Mouse (Mus musculus) heart, embryonic 14.5 days (tissue): ENCODE measurements around the gene Eif4g3. TPM values are rescaled to one million over a fixed set of nuclear protein-coding genes. Genes with fewer than 3 reads are reported as not detected.
"Not testable (repeated sequence)": the region's sequence is repeated elsewhere in the genome, so short reads cannot be mapped to it uniquely, and the experiment has no call there.

Experiments
- ATAC-seq: fragments of 200-750 bp; cut with Nextera tagmentation; 2 replicates; pipeline ENCODE4 v1.8.0; 2017; ENCODE audit warnings: low read depth, moderate TSS enrichment; ENCODE audit not compliant: insufficient number of reproducible peaks, insufficient read depth, low FRiP score
- H3K27ac ChIP-seq, 2 experiments: fragments of 200-500 bp in 1 of 2; fragments of 300-500 bp in 1 of 2; sonication (generic) in 1 of 2; replicated peaks in 1 of 2; 2 replicates each; pipeline ENCODE4 v1.5.1; 2012 to 2014; ENCODE audit warnings: low read depth in 2 of 2, low read length in 2 of 2, control low read depth in 1 of 2, mild to moderate bottlenecking in 1 of 2, mixed read lengths in 1 of 2; ENCODE audit not compliant: control insufficient read depth in 1 of 2, insufficient read depth in 1 of 2
- H3K27me3 ChIP-seq: fragments of 300-500 bp; sonication (generic); 2 replicates; pipeline ENCODE4 v1.6.1; 2014; ENCODE audit warnings: mild to moderate bottlenecking, low read length, control low read depth; ENCODE audit not compliant: control insufficient read depth, insufficient read depth
- H3K36me3 ChIP-seq: fragments of 300-500 bp; sonication (generic); 2 replicates; pipeline ENCODE4 v1.6.1; 2014; ENCODE audit warnings: mild to moderate bottlenecking, control low read depth, low read length, mixed read lengths; ENCODE audit not compliant: control insufficient read depth, insufficient read depth
- H3K4me1 ChIP-seq, 2 experiments: fragments of 200-500 bp in 1 of 2; fragments of 300-500 bp in 1 of 2; sonication (generic) in 1 of 2; 2 replicates each; pipeline ENCODE4 v1.6.1; 2012 to 2014; ENCODE audit warnings: low read length in 2 of 2, control low read depth in 1 of 2, mixed read lengths in 1 of 2; ENCODE audit not compliant: control insufficient read depth in 2 of 2, insufficient read depth in 2 of 2
- H3K4me2 ChIP-seq: fragments of 300-500 bp; sonication (generic); 2 replicates; pipeline ENCODE4 v1.6.1; 2014; ENCODE audit warnings: mild to moderate bottlenecking, low read length
- H3K4me3 ChIP-seq, 2 experiments: fragments of 200-500 bp in 1 of 2; fragments of 300-500 bp in 1 of 2; sonication (generic) in 1 of 2; 2 replicates each; pipeline ENCODE4 v1.5.1; 2012 to 2014; ENCODE audit warnings: low read length in 2 of 2, mild to moderate bottlenecking in 2 of 2, control low read depth in 1 of 2, low read depth in 1 of 2, moderate library complexity in 1 of 2; ENCODE audit not compliant: control insufficient read depth in 1 of 2, insufficient read depth in 1 of 2
- H3K9ac ChIP-seq: fragments of 300-500 bp; sonication (generic); 2 replicates; pipeline ENCODE4 v1.6.1; 2014; ENCODE audit warnings: mild to moderate bottlenecking, low read length
- H3K9me3 ChIP-seq: fragments of 300-500 bp; sonication (generic); 2 replicates; pipeline ENCODE4 v1.6.1; 2016; ENCODE audit warnings: low read length, control low read depth; ENCODE audit not compliant: control insufficient read depth
- WGBS: fragments of 180-500 bp; shearing (Covaris S2); extraction: QIAGEN DNeasy Blood & Tissue Kit; methylation state at CpG from one replicate; pipeline ENCODE4 v1.1.7; 2014; 5-methylcytosine and 5-hydroxymethylcytosine counted together
- polyA plus RNA-seq: library from polyadenylated mRNA; unstranded; fragments of >200 nt; fragmentation: Nextera tagmentation; extraction: Ambion mirVana; gene quantifications from 2 replicates; pipeline ENCODE4 v1.2.1, GENCODE M21; 2014

The Eif4g3 gene
- polyA plus RNA-seq, 1 experiment from 2014 or later, result 24.9 TPM

GRCm38 (mm10) chr4:138049547-138049946, 56.7 kb downstream of the Eif4g3 start:
- peaks cover 49% of the 10 kb centered on the region for H3K36me3 ChIP-seq
- no peaks in the 10 kb centered on the region for H3K27me3 ChIP-seq
- no peaks in the 10 kb centered on the region for H3K4me1 ChIP-seq
- no peak for ATAC-seq
- no peak overlapping the region for H3K9ac ChIP-seq
- no peak overlapping the region for H3K27ac ChIP-seq
- no peak overlapping the region for H3K4me3 ChIP-seq
- H3K9me3 ChIP-seq, result no peaks in the 10 kb centered on the region
- no peak overlapping the region for H3K4me2 ChIP-seq
- 75% methylated on average over 6 of the region's 6 CpGs for WGBS

- H3K4me1 ChIP-seq, result no peaks in the 10 kb centered on the region
- no peak overlapping the region for H3K4me2 ChIP-seq
- no peaks in the 10 kb centered on the region for H3K9me3 ChIP-seq
- 95% methylated on average over 9 of the region's 9 CpGs for WGBS
- peaks cover 39% of the 10 kb centered on the region for H3K36me3 ChIP-seq
- H3K27me3 ChIP-seq, result no peaks in the 10 kb centered on the region
- H3K27ac ChIP-seq, result no peak overlapping the region
- H3K9ac ChIP-seq, result no peak overlapping the region
- ATAC-seq, result no peak
- no peak overlapping the region for H3K4me3 ChIP-seq
Measured at GRCm38 (mm10) chr4:138051488-138051887, 58.7 kb downstream of the Eif4g3 start.

GRCm38 (mm10) chr4:138056658-138057057, 63.8 kb downstream of the Eif4g3 start:
- no peak overlapping the region for H3K9ac ChIP-seq
- no peak overlapping the region for H3K4me2 ChIP-seq
- no peak overlapping the region for H3K27ac ChIP-seq
- no peak overlapping the region for H3K4me3 ChIP-seq
- no peaks in the 10 kb centered on the region for H3K4me1 ChIP-seq
- H3K9me3 ChIP-seq, result no peaks in the 10 kb centered on the region
- no peaks in the 10 kb centered on the region for H3K27me3 ChIP-seq
- H3K36me3 ChIP-seq, result peaks cover 35% of the 10 kb centered on the region
- ATAC-seq, result no peak
- 78% methylated on average over 5 of the region's 5 CpGs for WGBS

GRCm38 (mm10) chr4:138057196-138057754, 64.5 kb downstream of the Eif4g3 start:
- not testable (repeated sequence) for H3K4me1 ChIP-seq, H3K4me2 ChIP-seq, ATAC-seq, H3K4me3 ChIP-seq, H3K27ac ChIP-seq, H3K27me3 ChIP-seq, H3K9ac ChIP-seq, H3K9me3 ChIP-seq
- H3K36me3 ChIP-seq, result peaks cover 35% of the 10 kb centered on the region
- whole genome bisulfite sequencing, result 96% methylated on average over 22 of the region's 22 CpGs

- H3K4me2 ChIP-seq, result no peak overlapping the region
- no peaks in the 10 kb centered on the region for H3K9me3 ChIP-seq
- 77% methylated on average over 4 of the region's 4 CpGs for WGBS
- ATAC-seq, result no peak
- H3K27me3 ChIP-seq, result no peaks in the 10 kb centered on the region
- H3K36me3 ChIP-seq, result peaks cover 34% of the 10 kb centered on the region
- no peak overlapping the region for H3K4me3 ChIP-seq
- no peak overlapping the region for H3K9ac ChIP-seq
- no peak overlapping the region for H3K27ac ChIP-seq
- H3K4me1 ChIP-seq, result peaks cover 6 to 15% of the 10 kb centered on the region in 2 experiments; a peak in 3 of 4 replicates
Measured at GRCm38 (mm10) chr4:138061161-138061560, 68.3 kb downstream of the Eif4g3 start.

GRCm38 (mm10) chr4:138063372-138064265, 70.8 kb downstream of the Eif4g3 start:
- H3K9me3 ChIP-seq, result no peaks in the 10 kb centered on the region
- no peak for ATAC-seq
- no peaks in the 10 kb centered on the region for H3K27me3 ChIP-seq
- WGBS, result 72% methylated on average over 7 of the region's 7 CpGs
- peaks cover 17% of the 10 kb centered on the region for H3K36me3 ChIP-seq
- no peak overlapping the region for H3K9ac ChIP-seq
- no peak overlapping the region for H3K27ac ChIP-seq
- H3K4me2 ChIP-seq, result no peak overlapping the region
- no peak overlapping the region for H3K4me3 ChIP-seq
- H3K4me1 ChIP-seq, result peaks cover 8 to 21% of the 10 kb centered on the region in 2 experiments; a peak in 3 of 4 replicates

- no peak overlapping the region for H3K4me2 ChIP-seq
- 71% methylated on average over 11 of the region's 11 CpGs for WGBS
- ATAC-seq, result no peak
- peaks cover 23% of the 10 kb centered on the region for H3K36me3 ChIP-seq
- no peak overlapping the region for H3K27ac ChIP-seq
- H3K9me3 ChIP-seq, result no peaks in the 10 kb centered on the region
- no peaks in the 10 kb centered on the region for H3K27me3 ChIP-seq
- H3K4me1 ChIP-seq, result peaks cover 8 to 22% of the 10 kb centered on the region in 2 experiments; a peak in 3 of 4 replicates
- H3K9ac ChIP-seq, result no peak overlapping the region
- no peak overlapping the region for H3K4me3 ChIP-seq
Measured at GRCm38 (mm10) chr4:138064882-138065592, 72.2 kb downstream of the Eif4g3 start.
